Mouse (Mus musculus): ENCODE measurements around the gene Gal3st2b. TPM values are rescaled to one million over a fixed set of nuclear protein-coding genes. Genes with fewer than 3 reads are reported as not detected.
"Not testable (repeated sequence)": the region's sequence is repeated elsewhere in the genome, so short reads cannot be mapped to it uniquely, and the experiment has no call there.

Gal3st2b gene
- total RNA-seq (2015; ENCODE audit: low replicate concordance) (0.72 TPM in 1 of 2 replicates, not detected in the other), total RNA-seq (2017; ENCODE audit: low replicate concordance) (not detected in 2 replicates)

GRCm38 (mm10) chr1:93918011-93918410 is at the start of gene Gal3st2b:
Gal3st2b (plus strand) TSS chr1:93918311.
- ATAC-seq (replicated peaks; ENCODE audit: low FRiP score, poor library complexity, severe bottlenecking) = not testable (repeated sequence)

- not testable (repeated sequence) for ATAC-seq (replicated peaks; ENCODE audit: low FRiP score, poor library complexity, severe bottlenecking)
These were observed 46.5 kb upstream of the Gal3st2b start for GRCm38 (mm10) chr1:93871594-93872105.

GRCm38 (mm10) chr1:93874405-93874804 is 43.7 kb upstream of the Gal3st2b start:
- not testable (repeated sequence) for ATAC-seq (replicated peaks; ENCODE audit: low FRiP score, poor library complexity, severe bottlenecking)

- not testable (repeated sequence) for ATAC-seq (replicated peaks; ENCODE audit: low FRiP score, poor library complexity, severe bottlenecking)
These were observed 36.3 kb upstream of the Gal3st2b start for GRCm38 (mm10) chr1:93881778-93882177.

GRCm38 (mm10) chr1:93890936-93891335 is 27.2 kb upstream of the Gal3st2b start:
- not testable (repeated sequence) for ATAC-seq (replicated peaks; ENCODE audit: low FRiP score, poor library complexity, severe bottlenecking)

- ATAC-seq (replicated peaks; ENCODE audit: low FRiP score, poor library complexity, severe bottlenecking) = not testable (repeated sequence)
These were observed 20.7 kb upstream of the Gal3st2b start for GRCm38 (mm10) chr1:93897395-93897794.

GRCm38 (mm10) chr1:93901291-93901690 is 16.8 kb upstream of the Gal3st2b start:
- ATAC-seq (replicated peaks; ENCODE audit: low FRiP score, poor library complexity, severe bottlenecking) = not testable (repeated sequence)

- ATAC-seq (replicated peaks; ENCODE audit: low FRiP score, poor library complexity, severe bottlenecking) = not testable (repeated sequence)
These were observed 11.4 kb upstream of the Gal3st2b start for GRCm38 (mm10) chr1:93906690-93907089.

GRCm38 (mm10) chr1:93908977-93909586 is 9.0 kb upstream of the Gal3st2b start:
- peak; percentile 75 for ATAC-seq (replicated peaks; ENCODE audit: low FRiP score, poor library complexity, severe bottlenecking)

GRCm38 (mm10) chr1:93911877-93912276 is 6.2 kb upstream of the Gal3st2b start:
- ATAC-seq (replicated peaks; ENCODE audit: low FRiP score, poor library complexity, severe bottlenecking) = not testable (repeated sequence)

GRCm38 (mm10) chr1:93917160-93917559 is 951 bp upstream of the Gal3st2b start:
- ATAC-seq (replicated peaks; ENCODE audit: low FRiP score, poor library complexity, severe bottlenecking) = not testable (repeated sequence)

GRCm38 (mm10) chr1:93918775-93919174 is 664 bp downstream of the Gal3st2b start:
- not testable (repeated sequence) for ATAC-seq (replicated peaks; ENCODE audit: low FRiP score, poor library complexity, severe bottlenecking)

GRCm38 (mm10) chr1:93919321-93919720 is 1.2 kb downstream of the Gal3st2b start:
- not testable (repeated sequence) for ATAC-seq (replicated peaks; ENCODE audit: low FRiP score, poor library complexity, severe bottlenecking)

GRCm38 (mm10) chr1:93922609-93923008 is 4.5 kb downstream of the Gal3st2b start:
- not testable (repeated sequence) for ATAC-seq (replicated peaks; ENCODE audit: low FRiP score, poor library complexity, severe bottlenecking)

- ATAC-seq (replicated peaks; ENCODE audit: low FRiP score, poor library complexity, severe bottlenecking) = not testable (repeated sequence)
These were observed 5.0 kb downstream of the Gal3st2b start for GRCm38 (mm10) chr1:93923098-93923497.

GRCm38 (mm10) chr1:93935378-93935777 is 17.3 kb downstream of the Gal3st2b start:
- ATAC-seq (replicated peaks; ENCODE audit: low FRiP score, poor library complexity, severe bottlenecking) = not testable (repeated sequence)

GRCm38 (mm10) chr1:93937807-93938206 is 19.7 kb downstream of the Gal3st2b start:
- ATAC-seq (replicated peaks; ENCODE audit: low FRiP score, poor library complexity, severe bottlenecking) = not testable (repeated sequence)

- not testable (repeated sequence) for ATAC-seq (replicated peaks; ENCODE audit: low FRiP score, poor library complexity, severe bottlenecking)
These were observed 20.3 kb downstream of the Gal3st2b start for GRCm38 (mm10) chr1:93938415-93938814.

- not testable (repeated sequence) for ATAC-seq (replicated peaks; ENCODE audit: low FRiP score, poor library complexity, severe bottlenecking)
These were observed 31.0 kb downstream of the Gal3st2b start for GRCm38 (mm10) chr1:93949087-93949486.

- ATAC-seq (replicated peaks; ENCODE audit: low FRiP score, poor library complexity, severe bottlenecking) = not testable (repeated sequence)
These were observed 48.4 kb downstream of the Gal3st2b start for GRCm38 (mm10) chr1:93966489-93966888.

GRCm38 (mm10) chr1:93970380-93970779 is 52.3 kb downstream of the Gal3st2b start:
- not testable (repeated sequence) for ATAC-seq (replicated peaks; ENCODE audit: low FRiP score, poor library complexity, severe bottlenecking)
